Mouse (Mus musculus) ES-E14 (cell line): ENCODE measurements at regions not wholly inside any gene's neighbourhood (a gene's known extent, or its start where the extent isn't known, plus 50 kb on each side); places are given as distances from the start of the nearest gene placed in this dataset.

ENCODE experiments used
- DNase-seq: peaks from one replicate; pipeline ENCODE4 v3.0.0-alpha.2; 2013; ENCODE audit warnings: low read depth, low spot score
- H3K27ac ChIP-seq: 2 replicates; pipeline ENCODE4 v1.5.1; 2012; ENCODE audit warnings: low read depth, mild to moderate bottlenecking, low read length, moderate library complexity, mixed read lengths; ENCODE audit not compliant: poor library complexity, insufficient read depth, severe bottlenecking
- H3K36me3 ChIP-seq: 2 replicates; pipeline ENCODE4 v1.6.1; 2012; ENCODE audit warnings: mild to moderate bottlenecking, low read length, moderate library complexity, mixed read lengths; ENCODE audit not compliant: control insufficient read depth, poor library complexity, insufficient read depth, severe bottlenecking
- H3K4me1 ChIP-seq, 2 experiments: fragments of 150-350 bp in 1 of 2; sonication (generic) in 1 of 2; 2 replicates each; pipeline ENCODE4 v1.6.1; 2012; ENCODE audit warnings: low read length in 2 of 2, mild to moderate bottlenecking in 1 of 2, mixed read lengths in 1 of 2; ENCODE audit not compliant: control insufficient read depth in 2 of 2, insufficient read depth in 2 of 2, poor library complexity in 1 of 2
- H3K4me3 ChIP-seq, 2 experiments: fragments of 150-350 bp in 1 of 2; sonication (generic) in 1 of 2; 2 replicates each; pipeline ENCODE4 v1.5.1; 2012; ENCODE audit warnings: low read length in 2 of 2, low read depth in 1 of 2, mild to moderate bottlenecking in 1 of 2, mixed read lengths in 1 of 2; ENCODE audit not compliant: insufficient read depth in 1 of 2, poor library complexity in 1 of 2, severe bottlenecking in 1 of 2
- H3K9ac ChIP-seq: 2 replicates; pipeline ENCODE4 v1.6.1; 2012; ENCODE audit warnings: low read depth, mild to moderate bottlenecking, low read length, mixed read lengths; ENCODE audit not compliant: poor library complexity, insufficient read depth, severe bottlenecking
- H3K9me3 ChIP-seq: fragments of 150-350 bp; sonication (generic); 2 replicates; pipeline ENCODE4 v1.6.1; 2012; ENCODE audit warnings: low read depth, mild to moderate bottlenecking, low read length; ENCODE audit not compliant: control insufficient read depth, insufficient read depth
- CHD2 ChIP-seq: IDR thresholded peaks from 2 replicates; pipeline ENCODE4 v1.6.1; 2014; ENCODE audit warnings: mild to moderate bottlenecking, low read depth, low read length, inconsistent platforms
- HCFC1 ChIP-seq: IDR thresholded peaks from 2 replicates; pipeline ENCODE4 v1.6.1; 2012; ENCODE audit warnings: low read length, inconsistent platforms, borderline replicate concordance; ENCODE audit not compliant: insufficient read depth
- MAFK ChIP-seq: IDR thresholded peaks from 2 replicates; pipeline ENCODE4 v1.6.1; 2014; ENCODE audit warnings: mild to moderate bottlenecking, low read depth, low read length, inconsistent platforms; ENCODE audit not compliant: insufficient read depth
- ZC3H11A ChIP-seq: IDR thresholded peaks from 2 replicates; pipeline ENCODE4 v1.6.1; 2012; ENCODE audit warnings: low read depth, mild to moderate bottlenecking, inconsistent platforms, low read length, borderline replicate concordance
- ZNF384 ChIP-seq: IDR thresholded peaks from 2 replicates; pipeline ENCODE4 v1.6.1; 2012; ENCODE audit warnings: low read depth, low read length, inconsistent platforms
- in situ Hi-C, 2 experiments: fragments of 600-800 bp; cut with MboI; formaldehyde crosslinking; loops; one replicate each; pipeline ENCODE4 v1.15.1; 2025; ENCODE audit warnings: low sequenced_read_pairs in 2 of 2, inconsistent platforms in 1 of 2; ENCODE audit not compliant: unreplicated experiment in 2 of 2

GRCm38 (mm10) chr15:61873047-61873446 lies 950.2 kb upstream of the A1bg start:
- in situ Hi-C loops = no loop called here
- TF ChIP-seq HCFC1 = no peak
- no peak for TF ChIP-seq MAFK
- no peak for TF ChIP-seq ZNF384
- no peak for TF ChIP-seq CHD2
- no peaks in the 10 kb centered on the region for H3K36me3 ChIP-seq
- no peak for DNase-seq
- H3K27ac ChIP-seq = no peak overlapping the region
- H3K9me3 ChIP-seq = no peaks in the 10 kb centered on the region
- no peak overlapping the region for H3K9ac ChIP-seq
- no peak overlapping the region for H3K4me3 ChIP-seq
- H3K4me1 ChIP-seq = no peaks in the 10 kb centered on the region

- in situ Hi-C loops = no loop called here
- Histone ChIP-seq H3K9ac (no peak overlapping the region), H3K4me3 (no peak overlapping the region), H3K27ac (no peak overlapping the region), H3K9me3 (no peaks in the 10 kb centered on the region), H3K36me3 (no peaks in the 10 kb centered on the region), H3K4me1 (no peaks in the 10 kb centered on the region)
- TF ChIP-seq ZC3H11A (no peak), CHD2 (no peak), ZNF384 (no peak), HCFC1 (no peak), MAFK (no peak)
- no peak for DNase-seq
Observed at GRCm38 (mm10) chr15:61860759-61861158, 937.9 kb upstream of the A1bg start.

- no peak for DNase-seq
- Histone ChIP-seq H3K9me3 (no peaks in the 10 kb centered on the region), H3K9ac (no peak overlapping the region), H3K27ac (no peak overlapping the region), H3K4me3 (no peak overlapping the region), H3K4me1 (no peaks in the 10 kb centered on the region), H3K36me3 (no peaks in the 10 kb centered on the region)
- in situ Hi-C loops = no loop called here
- TF ChIP-seq ZNF384 (no peak), HCFC1 (no peak), ZC3H11A (no peak), MAFK (no peak), CHD2 (no peak)
Observed at GRCm38 (mm10) chr15:61855880-61856279, 933.1 kb upstream of the A1bg start.

- TF ChIP-seq CHD2 = no peak
- TF ChIP-seq MAFK = no peak
- no peak for TF ChIP-seq HCFC1
- Histone ChIP-seq H3K36me3 (no peaks in the 10 kb centered on the region), H3K4me3 (no peak overlapping the region), H3K27ac (no peak overlapping the region), H3K4me1 (no peaks in the 10 kb centered on the region), H3K9ac (no peak overlapping the region), H3K9me3 (no peaks in the 10 kb centered on the region)
- in situ Hi-C loops = no loop called here
- DNase-seq = no peak
Observed at GRCm38 (mm10) chr15:61812671-61813070, 889.9 kb upstream of the A1bg start.

- Histone ChIP-seq H3K36me3 (no peaks in the 10 kb centered on the region), H3K4me1 (no peaks in the 10 kb centered on the region), H3K9me3 (no peaks in the 10 kb centered on the region), H3K9ac (no peak overlapping the region), H3K27ac (no peak overlapping the region), H3K4me3 (no peak overlapping the region)
- in situ Hi-C loops = no loop called here
- DNase-seq = no peak
- TF ChIP-seq ZNF384 (no peak), ZC3H11A (no peak), MAFK (no peak), CHD2 (no peak), HCFC1 (no peak)
Observed at GRCm38 (mm10) chr15:61805379-61805778, 882.6 kb upstream of the A1bg start.
